Mouse (Mus musculus) embryonic facial prominence, embryonic 15.5 days (tissue): ENCODE data around the gene Smyd5. TPM values are rescaled to one million over a fixed set of nuclear protein-coding genes. Genes with fewer than 3 reads are reported as not detected.

Source experiments
- ATAC-seq: fragments of 200-750 bp; cut with Nextera tagmentation; 2 replicates; pipeline ENCODE4 v1.8.0; 2017; ENCODE audit warnings: low read depth, moderate TSS enrichment; ENCODE audit not compliant: insufficient number of reproducible peaks, low FRiP score, low TSS enrichment
- H3K27ac ChIP-seq: fragments of 300-500 bp; sonication (generic); replicated peaks from 2 replicates; pipeline ENCODE4 v1.5.1; 2015; ENCODE audit warnings: mild to moderate bottlenecking, inconsistent platforms
- H3K27me3 ChIP-seq: fragments of 300-500 bp; sonication (generic); 2 replicates; pipeline ENCODE4 v1.6.1; 2015; ENCODE audit warnings: inconsistent platforms
- H3K36me3 ChIP-seq: fragments of 300-500 bp; sonication (generic); 2 replicates; pipeline ENCODE4 v1.6.1; 2015; ENCODE audit warnings: mild to moderate bottlenecking, inconsistent platforms
- H3K4me1 ChIP-seq: fragments of 300-500 bp; sonication (generic); 2 replicates; pipeline ENCODE4 v1.6.1; 2015; ENCODE audit warnings: inconsistent platforms
- H3K4me2 ChIP-seq: fragments of 300-500 bp; sonication (generic); replicated peaks from 2 replicates; pipeline ENCODE4 v1.6.1; 2015; ENCODE audit warnings: mild to moderate bottlenecking, inconsistent platforms
- H3K4me3 ChIP-seq: fragments of 300-500 bp; sonication (generic); replicated peaks from 2 replicates; pipeline ENCODE4 v1.5.1; 2015; ENCODE audit warnings: mild to moderate bottlenecking, inconsistent platforms
- H3K9ac ChIP-seq: fragments of 300-500 bp; sonication (generic); 2 replicates; pipeline ENCODE4 v1.6.1; 2015; ENCODE audit warnings: inconsistent platforms
- H3K9me3 ChIP-seq: fragments of 300-500 bp; sonication (generic); replicated peaks from 2 replicates; pipeline ENCODE4 v1.6.1; 2016; ENCODE audit warnings: inconsistent platforms
- WGBS: fragments of 180-500 bp; shearing (Covaris S2); methylation state at CpG from one replicate; pipeline ENCODE4 v1.1.7; 2015; 5-methylcytosine and 5-hydroxymethylcytosine counted together
- polyA plus RNA-seq: library from polyadenylated mRNA; unstranded; fragments of >200 nt; fragmentation: Nextera tagmentation; extraction: Ambion mirVana; gene quantifications from 2 replicates; pipeline ENCODE4 v1.2.1, GENCODE M21; 2015

Smyd5 gene
- polyA plus RNA-seq = 47.8 and 51.9 TPM in 2 replicates

DNA sequence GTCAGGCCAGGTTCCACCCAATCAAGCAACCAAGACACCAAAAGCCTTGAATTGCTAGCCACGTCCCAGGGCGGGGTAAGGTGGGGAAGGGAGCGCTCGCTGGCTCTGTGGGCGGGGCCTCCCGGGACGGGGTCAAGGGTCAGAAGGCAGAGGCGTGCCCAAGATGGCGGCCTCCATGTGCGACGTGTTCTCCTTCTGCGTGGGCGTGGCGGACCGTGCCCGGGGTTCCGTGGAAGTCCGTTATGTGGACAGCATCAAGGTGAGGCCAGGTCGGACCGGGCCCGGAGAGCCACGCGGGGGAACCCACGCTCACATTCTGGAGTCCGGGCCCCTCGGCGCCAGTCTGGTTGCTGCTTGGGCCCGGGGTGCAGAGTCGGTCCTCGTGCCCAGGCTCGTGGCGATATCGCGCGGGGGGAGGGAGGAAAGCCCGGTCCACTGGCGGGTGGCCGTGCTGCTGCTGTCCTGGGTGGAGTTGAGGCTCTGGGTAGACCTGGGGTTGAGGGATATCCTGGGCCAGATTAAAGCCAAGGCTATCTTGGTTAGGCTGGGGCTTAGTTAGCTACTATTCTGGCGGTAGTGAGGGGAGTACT lies at the start of gene Smyd5:
Gene Smyd5 (plus strand): TSS at position 148 of the 590 bp plus-strand sequence.
- Histone ChIP-seq H3K9me3 (no peaks in the 10 kb centered on the region), H3K9ac (peak within 1 kb of the TSS; percentile 68), H3K4me2 (peak within 1 kb of the TSS; percentile 81), H3K4me3 (peak within 1 kb of the TSS; percentile 96), H3K27me3 (no peaks in the 10 kb centered on the region), H3K4me1 (0 out of 2 replicates have a peak, but pooled peaks cover 6% of the 10 kb centered on the region), H3K27ac (0 out of 2 replicates have a peak within 1 kb of the TSS, but pooled peaks have one; percentile 12), H3K36me3 (no peaks in the 10 kb centered on the region)
- peak; percentile 84 for ATAC-seq
- under 1% methylated on average over 38 of the region's 39 CpGs for WGBS

- Histone ChIP-seq H3K9ac (no peak overlapping the region), H3K4me1 (peaks cover 9% of the 10 kb centered on the region), H3K4me2 (no peak overlapping the region), H3K27me3 (peaks cover 5% of the 10 kb centered on the region; the same call in 1 of the 2 replicates), H3K36me3 (no peaks in the 10 kb centered on the region), H3K4me3 (no peak overlapping the region), H3K27ac (no peak overlapping the region), H3K9me3 (no peaks in the 10 kb centered on the region)
- no peak for ATAC-seq
- WGBS = 70% methylated on average over 2 of the region's 2 CpGs
Measured at GRCm38 (mm10) chr6:85382791-85383190, 49.0 kb upstream of the Smyd5 start.

DNA sequence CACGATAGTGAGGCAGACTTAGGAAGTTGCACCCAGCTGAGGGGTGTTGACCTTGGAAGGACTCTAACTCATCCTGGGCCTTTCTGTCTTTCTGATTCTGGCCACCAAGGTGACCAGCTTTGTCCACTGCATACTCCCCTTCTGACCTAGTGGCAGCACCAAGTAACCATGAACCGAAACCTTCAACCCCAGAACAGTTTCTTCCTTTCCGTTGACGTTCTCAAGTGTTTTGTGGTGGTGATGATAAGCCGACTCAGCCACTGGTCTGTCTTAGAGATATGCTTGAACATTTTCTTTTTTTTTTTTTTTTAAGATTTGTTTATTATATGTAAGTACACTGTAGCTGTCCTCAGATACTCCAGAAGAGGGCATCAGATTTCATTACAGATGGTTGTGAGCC lies 43.2 kb upstream of the Smyd5 start:
- Histone ChIP-seq H3K27ac (no peak overlapping the region), H3K27me3 (0 out of 2 replicates have a peak, but pooled peaks cover 5% of the 10 kb centered on the region), H3K4me3 (no peak overlapping the region), H3K36me3 (no peaks in the 10 kb centered on the region), H3K9me3 (no peaks in the 10 kb centered on the region), H3K4me1 (no peaks in the 10 kb centered on the region), H3K9ac (no peak overlapping the region), H3K4me2 (no peak overlapping the region)
- 80% methylated on average over 5 of the region's 5 CpGs for WGBS
- ATAC-seq = no peak

GRCm38 (mm10) chr6:85391803-85392202 lies 40.0 kb upstream of the Smyd5 start:
- no peak overlapping the region for H3K27ac ChIP-seq
- H3K9me3 ChIP-seq = no peaks in the 10 kb centered on the region
- H3K4me2 ChIP-seq = no peak overlapping the region
- 13% methylated on average over 6 of the region's 7 CpGs for WGBS
- no peaks in the 10 kb centered on the region for H3K27me3 ChIP-seq
- no peak overlapping the region for H3K9ac ChIP-seq
- H3K36me3 ChIP-seq = no peaks in the 10 kb centered on the region
- H3K4me1 ChIP-seq = no peaks in the 10 kb centered on the region
- no peak for ATAC-seq
- no peak overlapping the region for H3K4me3 ChIP-seq

- no peak for ATAC-seq
- H3K9me3 ChIP-seq = no peaks in the 10 kb centered on the region
- H3K4me1 ChIP-seq = no peaks in the 10 kb centered on the region
- no peak overlapping the region for H3K4me2 ChIP-seq
- WGBS = 88% methylated on average over 2 of the region's 2 CpGs
- no peaks in the 10 kb centered on the region for H3K36me3 ChIP-seq
- H3K27ac ChIP-seq = no peak overlapping the region
- H3K9ac ChIP-seq = no peak overlapping the region
- no peak overlapping the region for H3K4me3 ChIP-seq
- H3K27me3 ChIP-seq = no peaks in the 10 kb centered on the region
Measured at GRCm38 (mm10) chr6:85395360-85395759, 36.4 kb upstream of the Smyd5 start.

- ATAC-seq = no peak
- no peaks in the 10 kb centered on the region for H3K27me3 ChIP-seq
- 38% methylated on average over 1 of the region's 1 CpGs for WGBS
Measured at GRCm38 (mm10) chr6:85397165-85397564, 34.6 kb upstream of the Smyd5 start.

GRCm38 (mm10) chr6:85399715-85400114 lies 32.1 kb upstream of the Smyd5 start:
- Histone ChIP-seq H3K36me3 (no peaks in the 10 kb centered on the region), H3K4me2 (no peak overlapping the region), H3K9me3 (no peaks in the 10 kb centered on the region), H3K27me3 (no peaks in the 10 kb centered on the region), H3K4me3 (no peak overlapping the region), H3K27ac (no peak overlapping the region), H3K9ac (no peak overlapping the region), H3K4me1 (no peaks in the 10 kb centered on the region)
- no peak; the same call in 1 of the 2 replicates for ATAC-seq
- WGBS = 27% methylated on average over 5 of the region's 5 CpGs

More at GRCm38 (mm10) chr6:85397165-85397564, 34.6 kb upstream of the Smyd5 start:
- Histone ChIP-seq H3K4me3 (no peak overlapping the region), H3K9me3 (no peaks in the 10 kb centered on the region), H3K4me1 (no peaks in the 10 kb centered on the region), H3K27ac (no peak overlapping the region), H3K36me3 (no peaks in the 10 kb centered on the region), H3K9ac (no peak overlapping the region), H3K4me2 (no peak overlapping the region)

GRCm38 (mm10) chr6:85402613-85403012 lies 29.2 kb upstream of the Smyd5 start:
- ATAC-seq = no peak
- H3K4me2 ChIP-seq = no peak overlapping the region
- H3K27ac ChIP-seq = no peak overlapping the region
- H3K4me3 ChIP-seq = no peak overlapping the region
- H3K9me3 ChIP-seq = no peaks in the 10 kb centered on the region
- H3K27me3 ChIP-seq = peaks cover 10% of the 10 kb centered on the region
- 45% methylated on average over 2 of the region's 2 CpGs for WGBS
- H3K9ac ChIP-seq = no peak overlapping the region
- no peaks in the 10 kb centered on the region for H3K4me1 ChIP-seq
- H3K36me3 ChIP-seq = no peaks in the 10 kb centered on the region

- Histone ChIP-seq H3K9ac (no peak overlapping the region), H3K9me3 (no peaks in the 10 kb centered on the region), H3K4me2 (no peak overlapping the region), H3K27me3 (peaks cover 14% of the 10 kb centered on the region), H3K27ac (no peak overlapping the region), H3K36me3 (no peaks in the 10 kb centered on the region), H3K4me3 (no peak overlapping the region), H3K4me1 (no peaks in the 10 kb centered on the region)
- ATAC-seq = no peak
- WGBS = 73% methylated on average over 10 of the region's 10 CpGs
Measured at GRCm38 (mm10) chr6:85403039-85403438, 28.8 kb upstream of the Smyd5 start.

GRCm38 (mm10) chr6:85409003-85409402 lies 22.8 kb upstream of the Smyd5 start:
- Histone ChIP-seq H3K4me1 (peaks cover 13% of the 10 kb centered on the region), H3K27me3 (peaks cover 41% of the 10 kb centered on the region), H3K9ac (no peak overlapping the region), H3K36me3 (no peaks in the 10 kb centered on the region), H3K9me3 (no peaks in the 10 kb centered on the region), H3K4me3 (peak overlapping the region; percentile 16), H3K27ac (no peak overlapping the region), H3K4me2 (peak overlapping the region; percentile 30; the same call in 1 of the 2 replicates)
- no peak for ATAC-seq
- 2% methylated on average over 31 of the region's 31 CpGs for WGBS

- no peak overlapping the region for H3K4me2 ChIP-seq
- H3K4me3 ChIP-seq = no peak overlapping the region
Measured at GRCm38 (mm10) chr6:85410771-85411273, 21.0 kb upstream of the Smyd5 start.

DNA sequence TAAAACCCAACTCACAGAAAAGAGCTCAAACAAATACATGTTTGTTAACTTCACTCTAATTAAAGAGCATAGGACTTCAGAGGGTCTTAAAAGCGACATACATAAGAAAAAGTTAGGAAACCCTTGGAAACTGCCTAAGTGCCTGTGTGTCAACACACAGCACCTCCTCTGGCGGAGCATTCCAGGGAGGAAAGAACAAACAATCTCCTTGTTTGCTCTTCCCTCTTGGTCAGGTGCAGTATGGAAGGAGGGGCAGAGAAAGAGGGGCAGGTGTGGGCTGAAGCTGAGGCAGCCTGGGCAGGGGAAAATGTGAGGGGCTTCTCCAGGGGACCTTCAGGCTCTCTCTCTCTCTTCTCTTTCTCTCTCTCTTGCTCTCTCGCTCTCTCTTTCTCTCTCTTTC lies 16.0 kb upstream of the Smyd5 start:
- no peak for ATAC-seq
- Histone ChIP-seq H3K4me2 (no peak overlapping the region), H3K4me1 (0 out of 2 replicates have a peak, but pooled peaks cover under 1% of the 10 kb centered on the region), H3K36me3 (no peaks in the 10 kb centered on the region), H3K9ac (no peak overlapping the region), H3K9me3 (no peaks in the 10 kb centered on the region), H3K27me3 (no peaks in the 10 kb centered on the region), H3K4me3 (no peak overlapping the region), H3K27ac (no peak overlapping the region)
- 61% methylated on average over 3 of the region's 3 CpGs for WGBS

More at GRCm38 (mm10) chr6:85410771-85411273, 21.0 kb upstream of the Smyd5 start:
- Histone ChIP-seq H3K27me3 (peaks cover 38% of the 10 kb centered on the region), H3K9me3 (no peaks in the 10 kb centered on the region), H3K27ac (no peak overlapping the region), H3K4me1 (peaks cover 13% of the 10 kb centered on the region), H3K36me3 (no peaks in the 10 kb centered on the region), H3K9ac (no peak overlapping the region)
- peak; percentile 77 for ATAC-seq
- WGBS = 10% methylated on average over 13 of the region's 13 CpGs
